Mouse (Mus musculus): ENCODE results near the gene Usp34.

DNA sequence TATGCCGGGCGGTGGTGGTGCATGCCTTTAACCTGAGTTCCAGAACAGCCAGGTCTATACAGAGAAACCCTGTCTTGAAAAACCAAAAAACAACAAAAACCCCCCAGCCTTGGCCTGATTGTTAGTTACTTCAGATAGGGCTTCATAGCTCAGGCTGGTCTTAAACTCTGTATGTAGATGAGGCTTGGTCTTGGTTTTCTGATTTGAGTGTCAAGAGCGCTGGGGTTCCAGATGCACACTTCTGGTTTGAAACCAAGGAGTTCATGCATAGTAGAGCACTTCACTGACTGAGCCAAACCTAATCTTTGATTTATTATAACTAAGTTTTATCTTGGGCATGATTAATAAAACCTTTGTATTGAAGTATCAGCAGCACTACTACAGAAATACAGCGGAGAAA is 47.6 kb upstream of the Usp34 start:
- TF ChIP-seq POLR2A (IDR thresholded peaks at IDR 0.05; ENCODE audit: borderline replicate concordance, insufficient read depth, low read length) (no peak), CTCF (IDR thresholded peaks at IDR 0.05; ENCODE audit: borderline replicate concordance, insufficient read depth, low read depth, low read length) (no peak)

All from cerebellum, adult 2 months (tissue).